Mouse (Mus musculus) hindbrain, embryonic 16.5 days (tissue): ENCODE measurements around the gene Mall. TPM values are rescaled to one million over a fixed set of nuclear protein-coding genes. Genes with fewer than 3 reads are reported as not detected.

Source experiments
- ATAC-seq: fragments of 200-750 bp; cut with Nextera tagmentation; 2 replicates; pipeline ENCODE4 v1.8.0; 2017; ENCODE audit warnings: moderate TSS enrichment, moderate library complexity
- H3K27ac ChIP-seq: fragments of 300-500 bp; sonication (generic); 2 replicates; pipeline ENCODE4 v1.5.1; 2014; ENCODE audit warnings: low read depth, mild to moderate bottlenecking, control low read depth, low read length, moderate library complexity
- H3K27me3 ChIP-seq: fragments of 300-500 bp; sonication (generic); replicated peaks from 2 replicates; pipeline ENCODE4 v1.6.1; 2014; ENCODE audit warnings: low read length; ENCODE audit not compliant: control insufficient read depth, insufficient read depth
- H3K36me3 ChIP-seq: fragments of 300-500 bp; sonication (generic); 2 replicates; pipeline ENCODE4 v1.6.1; 2014; ENCODE audit warnings: mild to moderate bottlenecking, low read length, moderate library complexity, mixed read lengths; ENCODE audit not compliant: control insufficient read depth, insufficient read depth
- H3K4me1 ChIP-seq: fragments of 300-500 bp; sonication (generic); 2 replicates; pipeline ENCODE4 v1.6.1; 2014; ENCODE audit warnings: low read depth, low read length; ENCODE audit not compliant: control insufficient read depth, insufficient read depth
- H3K4me2 ChIP-seq: fragments of 300-500 bp; sonication (generic); 2 replicates; pipeline ENCODE4 v1.6.1; 2014; ENCODE audit warnings: mild to moderate bottlenecking, low read length, control low read depth, moderate library complexity
- H3K4me3 ChIP-seq: fragments of 300-500 bp; sonication (generic); 2 replicates; pipeline ENCODE4 v1.5.1; 2014; ENCODE audit warnings: mild to moderate bottlenecking, low read length, control low read depth, moderate library complexity
- H3K9ac ChIP-seq: fragments of 300-500 bp; sonication (generic); 2 replicates; pipeline ENCODE4 v1.6.1; 2014; ENCODE audit warnings: low read depth, mild to moderate bottlenecking, control low read depth, low read length, moderate library complexity
- H3K9me3 ChIP-seq: fragments of 300-500 bp; sonication (generic); 2 replicates; pipeline ENCODE4 v1.6.1; 2014; ENCODE audit warnings: mild to moderate bottlenecking, low read length, moderate library complexity; ENCODE audit not compliant: control insufficient read depth
- WGBS: fragments of 180-500 bp; shearing (Covaris S2); extraction: QIAGEN DNeasy Blood & Tissue Kit; methylation state at CpG from one replicate; pipeline ENCODE4 v1.1.7; 2014; 5-methylcytosine and 5-hydroxymethylcytosine counted together
- polyA plus RNA-seq: library from polyadenylated mRNA; unstranded; fragments of >200 nt; fragmentation: Nextera tagmentation; extraction: Ambion mirVana; gene quantifications from 2 replicates; pipeline ENCODE4 v1.2.1, GENCODE M21; 2015

The Mall gene
- polyA plus RNA-seq, 1 experiment from 2014 or later, result 1.3 TPM

- 52% methylated on average over 3 of the region's 3 CpGs for WGBS
- Histone ChIP-seq H3K4me3 (no peak overlapping the region), H3K4me1 (no peaks in the 10 kb centered on the region), H3K9ac (no peak overlapping the region), H3K4me2 (no peak overlapping the region), H3K27me3 (no peaks in the 10 kb centered on the region), H3K27ac (no peak overlapping the region), H3K36me3 (no peaks in the 10 kb centered on the region), H3K9me3 (no peaks in the 10 kb centered on the region)
- ATAC-seq, result no peak
Measured at GRCm38 (mm10) chr2:127714726-127715125, 15.0 kb downstream of the Mall start.

- WGBS, result 67% methylated on average over 3 of the region's 3 CpGs
- no peaks in the 10 kb centered on the region for H3K9me3 ChIP-seq
- H3K9ac ChIP-seq, result no peak overlapping the region
- H3K4me2 ChIP-seq, result no peak overlapping the region
- H3K36me3 ChIP-seq, result no peaks in the 10 kb centered on the region
- H3K27ac ChIP-seq, result no peak overlapping the region
- no peak overlapping the region for H3K4me3 ChIP-seq
- H3K4me1 ChIP-seq, result no peaks in the 10 kb centered on the region
- H3K27me3 ChIP-seq, result no peaks in the 10 kb centered on the region
- ATAC-seq, result no peak
Measured at GRCm38 (mm10) chr2:127708792-127709191, 20.9 kb downstream of the Mall start.

DNA sequence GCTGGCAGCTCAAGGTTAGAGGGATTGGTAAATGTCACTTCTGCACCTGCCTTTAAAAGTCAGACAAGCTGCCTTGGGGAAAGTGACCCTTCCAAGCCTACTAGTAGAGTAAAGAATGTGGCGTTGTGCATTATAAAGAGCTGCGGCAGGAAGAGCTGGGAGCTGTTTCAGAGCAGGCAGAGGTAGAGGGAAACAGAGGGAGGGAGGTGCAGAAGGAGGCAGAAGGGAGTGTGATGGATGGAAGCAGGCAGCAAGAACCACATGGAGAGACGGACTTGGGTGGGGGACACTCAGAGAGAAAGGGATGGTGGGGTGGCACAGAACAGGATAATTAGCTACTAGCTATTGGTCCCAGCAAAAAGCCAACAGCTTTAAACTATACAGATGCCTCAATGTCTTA, 21.7 kb downstream of the Mall start:
- Histone ChIP-seq H3K27me3 (no peaks in the 10 kb centered on the region), H3K4me2 (no peak overlapping the region), H3K4me3 (no peak overlapping the region), H3K27ac (no peak overlapping the region), H3K9ac (no peak overlapping the region), H3K36me3 (no peaks in the 10 kb centered on the region), H3K9me3 (no peaks in the 10 kb centered on the region), H3K4me1 (no peaks in the 10 kb centered on the region)
- WGBS, result 22% methylated on average over 3 of the region's 3 CpGs
- ATAC-seq, result no peak

DNA sequence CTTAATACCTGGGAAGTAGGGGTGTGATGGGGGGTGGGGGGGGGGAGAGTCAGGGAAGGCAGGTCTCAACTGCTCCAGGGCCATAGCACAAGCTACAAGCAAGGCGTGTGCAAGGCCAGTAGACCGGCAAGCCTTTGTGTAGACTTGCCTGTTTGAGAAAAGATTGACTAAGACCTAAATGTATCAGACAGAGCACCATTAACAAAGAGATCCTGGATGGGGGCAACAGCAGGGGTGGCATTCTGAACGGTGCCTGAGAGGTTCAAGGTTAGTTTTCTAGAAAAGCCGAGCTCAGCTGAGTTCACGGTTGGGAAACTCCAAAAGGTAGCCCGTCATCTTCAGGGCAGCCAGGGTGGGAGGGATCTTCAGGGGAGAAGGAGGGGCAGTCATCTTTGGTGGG, 24.5 kb downstream of the Mall start:
- H3K4me2 ChIP-seq, result no peak overlapping the region
- no peaks in the 10 kb centered on the region for H3K36me3 ChIP-seq
- H3K9me3 ChIP-seq, result no peaks in the 10 kb centered on the region
- H3K27me3 ChIP-seq, result no peaks in the 10 kb centered on the region
- no peak overlapping the region for H3K27ac ChIP-seq
- H3K4me3 ChIP-seq, result no peak overlapping the region
- 76% methylated on average over 6 of the region's 6 CpGs for WGBS
- no peaks in the 10 kb centered on the region for H3K4me1 ChIP-seq
- no peak overlapping the region for H3K9ac ChIP-seq
- no peak for ATAC-seq

DNA sequence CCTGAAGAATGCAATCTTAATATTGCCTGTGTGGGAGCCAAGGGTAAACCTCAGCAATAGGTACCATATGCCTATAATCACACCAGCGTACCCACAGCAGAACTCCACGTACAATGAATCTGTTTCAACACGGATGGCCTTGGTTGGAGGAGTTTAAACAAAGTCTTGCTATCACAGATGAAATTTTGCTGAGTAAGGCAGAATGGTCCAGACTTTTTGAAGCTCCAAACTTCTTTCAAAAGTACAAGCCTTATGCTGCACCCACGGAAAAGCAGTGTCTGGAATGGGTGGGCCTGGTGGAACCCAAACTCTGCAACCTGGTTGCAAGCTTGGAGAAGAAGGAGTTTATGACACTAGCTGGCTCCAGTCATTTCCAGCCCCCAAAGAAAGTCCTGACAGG, 40.5 kb downstream of the Mall start:
- Histone ChIP-seq H3K4me3 (no peak overlapping the region), H3K4me2 (no peak overlapping the region), H3K36me3 (no peaks in the 10 kb centered on the region), H3K4me1 (no peaks in the 10 kb centered on the region), H3K27ac (no peak overlapping the region), H3K9me3 (no peaks in the 10 kb centered on the region), H3K9ac (no peak overlapping the region), H3K27me3 (no peaks in the 10 kb centered on the region)
- no peak for ATAC-seq
- WGBS, result 87% methylated on average over 4 of the region's 4 CpGs

GRCm38 (mm10) chr2:127683687-127684331, 45.9 kb downstream of the Mall start:
- 39% methylated on average over 12 of the region's 12 CpGs for WGBS
- peak overlapping the region; percentile 32; the same call in 1 of the 2 replicates for H3K4me2 ChIP-seq
- H3K27me3 ChIP-seq, result no peaks in the 10 kb centered on the region

GRCm38 (mm10) chr2:127667843-127668506, 61.8 kb downstream of the Mall start:
- Histone ChIP-seq H3K27ac (no peak overlapping the region), H3K4me1 (no peaks in the 10 kb centered on the region), H3K27me3 (no peaks in the 10 kb centered on the region), H3K36me3 (no peaks in the 10 kb centered on the region), H3K9me3 (no peaks in the 10 kb centered on the region), H3K9ac (no peak overlapping the region), H3K4me3 (no peak overlapping the region), H3K4me2 (no peak overlapping the region)
- no peak for ATAC-seq
- 13% methylated on average over 2 of the region's 2 CpGs for WGBS

More at GRCm38 (mm10) chr2:127683687-127684331, 45.9 kb downstream of the Mall start:
- Histone ChIP-seq H3K9me3 (no peaks in the 10 kb centered on the region), H3K4me3 (no peak overlapping the region), H3K4me1 (no peaks in the 10 kb centered on the region), H3K36me3 (no peaks in the 10 kb centered on the region), H3K27ac (no peak overlapping the region), H3K9ac (no peak overlapping the region)
- ATAC-seq, result peak; percentile 92

DNA sequence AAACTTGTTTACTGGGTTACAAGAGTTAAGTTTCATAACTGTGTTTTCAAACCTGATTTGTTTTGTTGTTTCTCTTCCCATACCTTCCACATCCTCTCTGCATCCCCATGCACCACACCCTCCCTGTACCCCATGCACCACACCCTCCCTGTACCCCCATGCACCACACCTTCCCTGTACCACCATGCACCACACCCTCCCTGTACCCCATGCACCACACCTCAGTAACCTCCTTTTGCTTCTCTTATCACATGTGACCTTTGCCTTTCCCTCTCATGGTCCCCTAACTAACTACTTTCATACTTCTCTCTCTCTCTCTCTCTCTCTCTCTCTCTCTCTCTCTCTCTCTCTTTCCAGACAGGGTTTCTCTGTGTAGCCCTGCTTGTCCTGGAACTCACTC, 62.7 kb downstream of the Mall start:
- Histone ChIP-seq H3K9me3 (no peaks in the 10 kb centered on the region), H3K27me3 (no peaks in the 10 kb centered on the region), H3K9ac (no peak overlapping the region), H3K4me2 (no peak overlapping the region), H3K27ac (no peak overlapping the region), H3K4me3 (no peak overlapping the region), H3K36me3 (no peaks in the 10 kb centered on the region), H3K4me1 (no peaks in the 10 kb centered on the region)
- ATAC-seq, result no peak

DNA sequence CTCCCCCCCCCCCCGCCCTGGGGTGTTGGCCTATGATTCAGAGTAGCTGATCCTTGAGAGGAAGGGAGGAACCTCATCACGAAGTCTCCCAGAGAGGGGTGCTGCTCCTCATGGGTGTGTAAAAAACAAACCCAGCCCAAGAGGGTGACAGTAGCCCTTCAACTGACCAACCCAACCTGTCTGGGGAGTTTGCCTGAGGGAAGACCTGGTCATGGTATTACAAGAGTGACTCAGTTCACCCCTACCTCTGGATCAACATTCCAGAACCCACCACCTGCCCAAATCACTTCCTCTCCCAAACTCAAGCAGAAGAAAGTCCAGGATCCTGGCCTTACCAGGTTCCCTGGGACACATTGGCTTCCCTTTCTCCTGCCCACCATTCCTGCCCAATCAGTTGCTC, 67.0 kb downstream of the Mall start:
- H3K27ac ChIP-seq, result no peak overlapping the region
- WGBS, result 100% methylated on average over 1 of the region's 2 CpGs
- H3K4me3 ChIP-seq, result no peak overlapping the region
- H3K4me2 ChIP-seq, result no peak overlapping the region
- H3K9me3 ChIP-seq, result no peaks in the 10 kb centered on the region
- no peak overlapping the region for H3K9ac ChIP-seq
- no peak for ATAC-seq
- H3K4me1 ChIP-seq, result no peaks in the 10 kb centered on the region
- peaks cover 4% of the 10 kb centered on the region for H3K27me3 ChIP-seq
- no peaks in the 10 kb centered on the region for H3K36me3 ChIP-seq
